Mouse (Mus musculus) thymus, postnatal 14 days (tissue): ENCODE results near the gene R3hdm2.

Source experiments
- DNase-seq: peaks from one replicate; pipeline ENCODE4 v3.0.0; 2021

Gene R3hdm2

GRCm38 (mm10) chr10:127546505-127546904 lies 166.4 kb downstream of the R3hdm2 start:
- no peak for DNase-seq

GRCm38 (mm10) chr10:127548236-127548635 lies 168.1 kb downstream of the R3hdm2 start:
- DNase-seq, result no peak
